Mouse (Mus musculus): Measurements from ENCODE around the gene Gm13124. TPM values are rescaled to one million over a fixed set of nuclear protein-coding genes. Genes with fewer than 3 reads are reported as not detected.

The Gm13124 gene
- total RNA-seq (2023): not detected

GRCm38 (mm10) chr4:144565034-144565433 lies at the start of gene Gm13124:
Gene Gm13124, minus strand, starts transcription at chr4:144565134.

DNA sequence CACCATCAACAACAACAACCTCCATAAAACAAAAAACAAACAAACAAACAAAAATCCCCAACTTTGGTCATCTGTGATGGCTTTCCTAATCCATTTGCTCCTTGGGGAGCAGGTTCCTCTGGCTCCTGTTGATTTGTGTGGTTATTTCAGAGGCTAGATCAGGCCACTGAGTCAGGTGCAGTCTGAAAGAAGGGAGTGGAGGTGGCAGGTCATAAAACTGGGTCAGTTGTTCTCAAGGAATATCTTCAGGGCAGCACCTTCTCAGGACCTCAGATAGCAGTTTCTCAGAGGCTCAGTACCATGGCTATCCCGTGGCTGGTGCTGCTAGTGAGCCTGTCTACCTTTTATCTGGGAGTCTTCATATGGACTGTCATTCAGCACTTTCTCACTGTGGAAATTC lies 48.5 kb upstream of the Gm13124 start, which contains the start of gene Aadacl4:
Gene Aadacl4, plus strand, starts transcription at position 301 of the 400 bp plus-strand sequence.

GRCm38 (mm10) chr4:144519522-144519921 lies 45.4 kb downstream of the Gm13124 start, which contains the start of gene 9430007A20Rik:
Gene 9430007A20Rik, plus strand, starts transcription at chr4:144519822.

Other genes with a start within 250 kb of the Gm13124 start
- gene Gm13128, start 234.9 kb downstream of the Gm13124 start, total RNA-seq (2023): not detected
- gene Gm13119, start 207.2 kb downstream of the Gm13124 start, total RNA-seq (2023): not detected
- gene Pramef20, start 187.2 kb downstream of the Gm13124 start, total RNA-seq (2023): not detected
- gene Pramef12, start 156.7 kb downstream of the Gm13124 start, total RNA-seq (2023): not detected
- not detected for gene 1700012P22Rik, start 126.4 kb downstream of the Gm13124 start, total RNA-seq (2023)
- not detected for gene Gm9944, start 111.8 kb downstream of the Gm13124 start, total RNA-seq (2023)
- gene Aadacl3, start 101.4 kb downstream of the Gm13124 start, total RNA-seq (2023): not detected
- not detected for gene 9430007A20Rik, start 45.3 kb downstream of the Gm13124 start, total RNA-seq (2023)
- not detected for gene Aadacl4, start 48.6 kb upstream of the Gm13124 start, total RNA-seq (2023)
- not detected for gene Gm436, start 121.2 kb upstream of the Gm13124 start, total RNA-seq (2023)
- gene Gm13178, start 156.3 kb upstream of the Gm13124 start, total RNA-seq (2023): not detected
- not detected for gene Gm438, start 221.4 kb upstream of the Gm13124 start, total RNA-seq (2023)